Mouse (Mus musculus): Measurements from ENCODE around the gene Foxg1.

DNA sequence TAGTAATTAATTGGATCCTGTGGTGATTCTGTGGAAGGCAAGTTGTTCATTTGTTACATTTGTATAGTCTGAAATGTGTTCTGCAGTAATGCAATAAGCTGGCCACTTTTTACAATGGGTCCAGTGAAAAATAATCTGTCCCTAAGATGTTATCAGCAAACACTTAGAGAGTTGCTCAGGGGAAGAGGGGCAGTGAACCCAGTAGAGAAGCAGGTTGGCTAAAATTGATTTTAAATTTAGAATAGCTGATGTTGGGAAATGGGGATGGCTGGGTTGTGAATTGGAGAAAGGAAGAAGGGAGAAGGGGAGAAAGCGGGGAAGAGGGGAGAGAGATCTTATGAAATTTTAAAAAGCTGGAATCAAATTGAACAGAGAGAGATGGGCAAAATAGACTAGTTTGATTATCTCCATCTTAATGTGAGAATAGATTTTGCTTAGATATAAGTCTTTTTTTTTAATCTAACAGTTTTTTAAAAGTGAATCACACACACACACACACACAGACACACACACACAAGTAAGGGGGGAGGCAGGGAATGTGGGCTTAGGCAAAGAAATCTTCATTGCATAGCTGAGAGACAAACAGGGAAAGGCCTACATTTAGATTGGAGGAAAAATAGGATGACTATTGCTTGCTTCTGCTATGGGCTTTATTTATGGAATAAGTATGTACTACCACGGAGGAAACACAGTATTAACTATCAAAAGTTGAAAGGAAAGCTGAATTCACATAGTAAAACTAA lies 5.6 kb downstream of the Foxg1 start:
- TF ChIP-seq POLR2A (IDR thresholded peaks at IDR 0.05; ENCODE audit: borderline replicate concordance, extremely low read depth, low read depth, low read length) (no peak), CTCF (IDR thresholded peaks at IDR 0.05; ENCODE audit: insufficient read depth, low read length) (no peak)
